Mouse (Mus musculus) small intestine, adult 2 months (tissue): ENCODE results near the gene Gadd45a. TPM values are rescaled to one million over a fixed set of nuclear protein-coding genes. Genes with fewer than 3 reads are reported as not detected.

Experiments
- H3K27ac ChIP-seq: fragments of 200-500 bp; 2 replicates; pipeline ENCODE4 v1.5.1; 2012; ENCODE audit warnings: low read depth, low read length, control low read depth, inconsistent platforms; ENCODE audit not compliant: insufficient read depth
- H3K27me3 ChIP-seq: fragments of 200-500 bp; 2 replicates; pipeline ENCODE4 v1.6.1; 2012; ENCODE audit warnings: mild to moderate bottlenecking, moderate library complexity, low read length, inconsistent platforms; ENCODE audit not compliant: control insufficient read depth, insufficient read depth
- H3K36me3 ChIP-seq: fragments of 200-500 bp; 2 replicates; pipeline ENCODE4 v1.6.1; 2012; ENCODE audit warnings: mild to moderate bottlenecking, low read length, control low read depth, inconsistent platforms; ENCODE audit not compliant: control insufficient read depth, insufficient read depth
- H3K4me1 ChIP-seq: fragments of 200-500 bp; 2 replicates; pipeline ENCODE4 v1.6.1; 2012; ENCODE audit warnings: low read length, inconsistent platforms, mixed read lengths; ENCODE audit not compliant: control insufficient read depth, insufficient read depth, insufficient read length
- H3K4me3 ChIP-seq: fragments of 200-500 bp; 2 replicates; pipeline ENCODE4 v1.5.1; 2012; ENCODE audit warnings: low read depth, mild to moderate bottlenecking, control low read depth, inconsistent platforms, low read length, moderate library complexity
- CTCF ChIP-seq: fragments of 200-500 bp; IDR thresholded peaks from 2 replicates; pipeline ENCODE4 v1.5.1; 2012; ENCODE audit warnings: low read depth, mild to moderate bottlenecking, control low read depth, inconsistent platforms, low read length, moderate library complexity, mixed read lengths; ENCODE audit not compliant: insufficient replicate concordance, insufficient read length; ENCODE audit errors: extremely low read depth
- POLR2A ChIP-seq: fragments of 200-500 bp; IDR thresholded peaks from 2 replicates; pipeline ENCODE4 v1.6.1; 2012; ENCODE audit warnings: low read depth, mild to moderate bottlenecking, control low read depth, inconsistent platforms, low read length, moderate library complexity
- WGBS: fragments of 180-500 bp; shearing (Covaris S2); methylation state at CpG from one replicate; pipeline ENCODE4 v1.1.7; 2018; 5-methylcytosine and 5-hydroxymethylcytosine counted together
- polyA plus RNA-seq: library from polyadenylated mRNA; depleted of rRNA; stranded (reverse); fragments of >200 nt; gene quantifications from 2 replicates; pipeline ENCODE4 v1.2.3, GENCODE M21; 2012; rRNA removed

The Gadd45a gene
- polyA plus RNA-seq, 1 experiment, result 209 TPM

GRCm38 (mm10) chr6:66985500-66985899, 51.8 kb downstream of the Gadd45a start:
- Histone ChIP-seq H3K4me3 (no peak overlapping the region), H3K4me1 (peaks cover 15% of the 10 kb centered on the region), H3K36me3 (0 out of 2 replicates have a peak, but pooled peaks cover 2% of the 10 kb centered on the region), H3K27me3 (no peaks in the 10 kb centered on the region), H3K27ac (no peak overlapping the region)
- 70% methylated on average over 7 of the region's 7 CpGs for WGBS
- TF ChIP-seq POLR2A, result no peak
- no peak for TF ChIP-seq CTCF

Other genes starting within 250 kb of the Gadd45a start
- not detected in 2 replicates for gene Vmn1r39, start 226.8 kb downstream of the Gadd45a start, polyA plus RNA-seq
- 31.3 and 73.9 TPM in 2 replicates for gene Gng12, start 141.1 kb downstream of the Gadd45a start, polyA plus RNA-seq
- 7.4 and 22.0 TPM in 2 replicates for gene Serbp1, start 200.7 kb upstream of the Gadd45a start, polyA plus RNA-seq